In the genomic region with DNA sequence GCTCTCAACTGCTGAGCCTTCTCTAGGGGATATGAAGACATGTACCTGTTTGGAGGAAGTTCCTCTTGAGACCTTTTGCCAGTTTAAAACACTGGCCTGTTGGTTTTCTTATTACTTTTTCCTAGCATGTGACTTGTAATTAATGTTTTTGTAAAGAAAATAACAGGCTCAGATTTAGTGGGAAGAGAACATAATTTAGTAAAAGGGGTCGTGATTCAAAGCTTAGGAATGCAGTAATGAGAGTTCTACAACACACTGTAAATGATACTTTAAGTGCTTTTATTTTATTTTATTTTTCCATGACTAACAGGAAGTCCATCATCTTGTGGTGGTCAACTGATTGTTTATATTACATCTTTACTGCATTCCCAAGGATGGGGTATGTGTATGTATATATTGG, we compare ENCODE assay signal across 11 mouse cellular contexts.
"Had no signal": no experiment of that assay in that cellular context is flagged by ENCODE, and none has a peak within 500 bp of the region (broad histone marks: within the 10 kb centered on the region; RNA-seq: fewer than 3 reads in every experiment).

No protein-coding gene starts in this region.

- ATAC-seq: intestine, postnatal 0 days; midbrain, embryonic 13.5 days had no signal

- H3K36me3 ChIP-seq: midbrain, embryonic 13.5 days; neural tube, embryonic 13.5 days; stomach, embryonic 15.5 days had no signal

- H3K9me3 ChIP-seq: midbrain, embryonic 13.5 days; neural tube, embryonic 13.5 days; stomach, embryonic 15.5 days had no signal

- H3K4me3 ChIP-seq: midbrain, embryonic 13.5 days; neural tube, embryonic 13.5 days; stomach, embryonic 15.5 days had no signal

- H3K9ac ChIP-seq: liver, embryonic 14.5 days; midbrain, embryonic 13.5 days; neural tube, embryonic 13.5 days; stomach, embryonic 15.5 days had no signal

- H3K4me1 ChIP-seq: midbrain, embryonic 13.5 days had no signal

- H3K4me2 ChIP-seq: midbrain, embryonic 13.5 days; neural tube, embryonic 13.5 days; stomach, embryonic 15.5 days had no signal

- H3K27ac ChIP-seq: liver, embryonic 14.5 days; midbrain, embryonic 13.5 days; neural tube, embryonic 13.5 days; stomach, embryonic 15.5 days had no signal

- H3K27me3 ChIP-seq: midbrain, embryonic 13.5 days; neural tube, embryonic 13.5 days; stomach, embryonic 15.5 days had no signal

- DNase-seq: kidney, adult 8-10 months; kidney, postnatal 4 days; left cerebral cortex, postnatal 4 days; lung, adult 2 months; retina, postnatal 1 day; thymus, postnatal 4 days had no signal
